Mouse (Mus musculus) c-Kit-positive CD71-positive TER-119-positive erythroid progenitor cells, embryonic 14.5 days (primary cell): Measurements from ENCODE around the gene Psmd2.
A peak's percentile ranks its signal among the peaks of the same experiment; 100 is the strongest.

Experiments
- DNase-seq: peaks from one replicate; pipeline ENCODE4 v3.0.0-alpha.2; 2013; ENCODE audit warnings: low spot score

The Psmd2 gene

DNA sequence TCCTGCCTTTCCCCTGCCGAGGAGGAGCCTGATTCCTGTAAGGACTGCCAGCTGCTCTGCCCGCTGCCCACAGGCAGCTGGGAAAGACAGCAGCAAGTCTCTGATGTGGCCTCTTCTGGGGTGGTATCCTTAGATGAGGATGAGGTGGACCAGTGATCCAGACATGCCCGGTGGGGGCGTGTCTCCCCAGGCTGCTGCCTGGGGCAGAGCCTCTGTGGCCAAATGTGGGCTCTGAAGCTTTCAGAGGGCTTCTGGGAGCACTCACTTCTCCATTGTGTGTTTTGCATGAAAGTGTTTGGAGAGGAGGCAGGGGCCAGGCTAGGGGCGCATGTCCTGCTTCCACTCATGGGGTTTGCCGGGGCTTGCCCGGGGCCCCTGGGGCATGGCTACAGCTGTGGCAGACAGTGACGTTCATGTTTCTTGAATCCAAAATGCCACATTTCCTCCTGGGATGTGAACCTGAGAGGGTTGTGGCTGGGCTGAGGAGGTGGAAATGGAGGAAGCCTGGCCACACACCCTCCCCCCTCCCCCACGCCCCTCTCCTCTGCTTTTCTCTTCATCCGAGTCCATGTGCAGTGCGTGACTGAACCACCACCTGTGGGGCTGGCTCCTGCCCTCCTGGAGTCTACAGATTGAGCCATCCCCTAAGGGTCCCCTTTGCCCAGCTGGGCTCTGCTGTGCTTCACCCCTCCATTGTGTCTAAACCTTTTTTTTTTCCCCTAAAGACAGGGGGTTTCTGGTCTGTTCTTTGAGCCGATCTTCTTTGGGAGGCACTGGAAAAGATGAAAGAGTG is 50.5 kb downstream of the Psmd2 start:
- DNase-seq, result no peak

DNA sequence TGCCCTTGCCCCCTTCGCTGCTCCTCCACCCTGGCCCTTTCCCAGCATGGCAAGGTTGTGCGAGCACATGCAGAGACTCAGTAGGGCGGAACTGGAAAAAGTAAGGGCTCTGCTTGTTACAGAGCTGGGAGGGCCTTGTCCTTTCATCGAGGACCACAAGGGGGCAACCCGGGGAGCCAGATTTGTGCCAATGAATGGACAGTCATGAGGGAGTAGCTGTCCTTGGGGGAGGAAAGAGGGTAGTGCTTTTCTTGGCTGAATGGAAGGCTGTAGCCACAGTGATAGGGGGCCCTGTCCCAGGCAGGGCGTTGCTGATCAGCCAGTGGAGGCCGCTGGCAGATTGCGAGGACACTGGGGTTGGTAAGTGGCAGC is 51.1 kb downstream of the Psmd2 start:
- peak; percentile 81 for DNase-seq

- no peak for DNase-seq
Measured at GRCm38 (mm10) chr16:20703071-20703470, 51.6 kb downstream of the Psmd2 start.

DNA sequence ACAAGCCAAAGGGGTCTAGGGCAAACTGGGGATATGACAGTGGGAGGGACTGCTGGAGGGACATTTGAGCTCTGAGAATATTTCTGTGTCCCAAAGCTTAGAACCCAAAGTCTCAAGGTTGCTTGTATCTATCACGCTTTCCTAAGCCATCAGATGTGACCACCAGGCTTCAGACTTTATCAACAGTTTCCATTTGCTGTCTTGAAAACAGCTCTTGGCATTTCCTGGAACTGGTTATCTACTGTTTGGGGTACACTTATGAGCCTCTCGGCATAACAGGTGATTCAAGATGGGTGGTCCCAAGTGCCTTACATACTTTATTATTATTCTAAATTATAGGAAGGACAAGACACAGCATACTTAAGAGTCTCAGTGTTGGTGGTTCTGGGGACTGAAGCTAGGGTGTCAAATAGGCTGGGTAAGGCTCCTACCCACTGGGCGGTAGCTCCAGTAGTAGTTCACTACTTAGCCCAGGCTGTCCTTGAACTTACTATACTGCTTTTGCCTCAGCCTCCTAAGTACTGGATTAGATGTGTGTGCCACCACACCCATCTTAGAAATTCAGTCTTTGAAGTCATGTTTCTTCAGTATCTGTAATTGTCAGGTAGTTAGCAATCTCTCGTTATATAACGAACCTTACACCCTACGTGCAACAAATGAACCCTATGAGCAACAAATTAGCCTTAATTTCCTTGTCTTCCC is 52.4 kb downstream of the Psmd2 start:
- peak; percentile 83 for DNase-seq

DNA sequence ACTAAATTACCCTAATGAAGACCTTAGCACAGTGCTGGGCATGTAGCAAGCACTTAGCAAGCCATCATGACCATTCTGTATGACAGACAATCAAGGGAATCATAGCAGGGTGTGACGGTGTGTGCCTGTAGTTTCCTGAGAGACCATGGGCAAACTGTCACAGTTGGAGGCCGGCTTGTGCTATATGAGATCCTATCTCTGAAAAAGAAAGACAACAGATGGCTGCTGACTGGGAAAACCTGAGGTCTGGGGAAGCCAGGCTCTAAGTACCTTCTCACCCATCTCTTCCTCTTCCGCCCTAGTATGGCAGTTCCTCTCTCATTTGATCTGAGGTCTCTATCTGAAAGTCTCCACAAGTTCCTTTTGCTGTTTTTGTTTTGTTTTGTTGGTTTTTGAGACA is 54.3 kb downstream of the Psmd2 start:
- no peak for DNase-seq

DNA sequence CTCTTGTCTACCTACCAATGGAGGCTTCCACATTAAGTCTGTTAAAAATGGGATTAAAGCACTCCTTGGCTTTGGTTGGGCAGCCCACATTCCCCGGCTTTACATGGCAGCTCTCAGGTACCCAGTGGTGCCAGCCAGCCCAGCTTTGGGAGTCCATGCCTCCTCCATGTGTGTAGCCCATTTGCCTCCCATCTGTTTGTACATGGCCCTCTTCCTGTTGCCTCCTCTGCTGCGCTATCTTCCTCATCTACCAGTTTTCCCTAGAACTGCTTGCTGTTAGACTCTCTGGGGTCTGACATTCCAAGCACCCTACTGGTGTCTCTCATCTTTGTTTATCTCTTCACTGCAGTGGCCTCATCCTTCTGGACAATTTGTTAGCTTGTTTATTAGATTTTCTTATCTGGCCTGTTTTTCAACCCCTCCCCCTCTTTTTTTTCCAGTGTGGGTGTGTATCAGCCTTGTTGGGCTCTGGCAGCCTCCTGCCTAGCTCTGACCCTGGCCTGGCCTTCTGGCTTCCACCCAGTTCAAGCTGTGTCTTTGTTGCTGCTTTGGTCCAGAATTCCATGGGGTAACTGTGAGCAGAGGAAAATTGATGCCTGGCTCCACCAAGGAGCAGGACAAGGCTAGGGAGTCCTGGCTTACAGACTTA is 55.1 kb downstream of the Psmd2 start:
- DNase-seq, result no peak

- DNase-seq, result no peak
Measured at GRCm38 (mm10) chr16:20708220-20708938, 56.9 kb downstream of the Psmd2 start.

DNA sequence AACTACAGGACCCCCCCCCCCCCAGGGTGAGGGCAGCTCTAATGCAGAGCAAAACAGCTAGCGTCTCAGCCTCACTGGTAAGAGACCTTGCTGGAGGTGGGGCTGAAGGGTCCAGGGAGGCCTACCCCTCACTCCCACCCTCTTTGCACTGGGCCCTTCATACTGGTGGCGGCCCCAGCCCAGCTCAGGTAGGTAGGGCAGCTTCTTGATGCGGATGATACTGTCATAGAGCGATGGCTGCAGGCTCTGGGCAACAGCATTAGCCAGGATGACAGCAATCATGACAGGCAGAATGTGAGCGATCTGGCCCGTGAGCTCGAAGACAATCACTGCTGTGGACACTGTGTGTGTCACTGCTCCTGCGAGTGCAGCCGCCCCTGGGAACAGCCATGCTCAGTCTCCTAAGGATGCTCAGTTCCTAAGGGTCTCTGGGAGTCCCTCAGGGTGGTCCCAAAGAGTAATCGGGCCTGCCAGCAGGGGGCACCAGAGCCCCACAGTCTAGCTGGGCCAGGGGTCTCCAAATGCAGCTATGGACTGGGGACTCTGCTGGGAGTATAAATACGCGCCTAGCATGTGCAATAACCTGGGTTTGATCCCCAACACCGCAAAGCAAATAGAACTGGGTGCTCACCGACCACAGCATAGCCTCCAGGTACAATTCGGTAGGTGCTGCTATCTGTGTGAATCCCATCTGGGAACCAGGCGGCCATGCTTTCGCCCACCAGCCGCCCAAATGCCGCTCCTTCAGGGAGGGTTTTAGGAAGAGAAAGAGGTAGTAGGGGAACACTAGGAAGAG is 57.7 kb downstream of the Psmd2 start:
- no peak for DNase-seq

DNA sequence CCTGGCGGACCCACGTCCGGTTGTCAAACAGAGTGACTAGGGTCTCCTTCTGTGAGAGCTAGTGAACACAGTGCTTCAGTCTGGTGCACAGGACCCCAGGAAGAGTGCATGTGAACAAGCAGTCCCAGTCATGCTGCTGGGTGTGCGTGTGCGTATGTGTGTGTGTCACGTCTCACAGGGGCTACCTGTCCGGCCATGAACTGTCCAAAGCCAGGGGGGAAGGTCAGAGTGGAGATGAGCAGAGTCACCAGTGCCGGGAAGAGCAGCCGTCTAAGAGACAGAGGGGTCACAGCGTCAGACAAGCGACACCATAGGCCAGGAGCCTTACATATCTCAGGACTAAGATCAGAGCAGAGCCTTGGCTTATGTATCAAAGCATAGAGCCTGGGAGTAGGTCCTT is 58.9 kb downstream of the Psmd2 start:
- DNase-seq, result no peak

DNA sequence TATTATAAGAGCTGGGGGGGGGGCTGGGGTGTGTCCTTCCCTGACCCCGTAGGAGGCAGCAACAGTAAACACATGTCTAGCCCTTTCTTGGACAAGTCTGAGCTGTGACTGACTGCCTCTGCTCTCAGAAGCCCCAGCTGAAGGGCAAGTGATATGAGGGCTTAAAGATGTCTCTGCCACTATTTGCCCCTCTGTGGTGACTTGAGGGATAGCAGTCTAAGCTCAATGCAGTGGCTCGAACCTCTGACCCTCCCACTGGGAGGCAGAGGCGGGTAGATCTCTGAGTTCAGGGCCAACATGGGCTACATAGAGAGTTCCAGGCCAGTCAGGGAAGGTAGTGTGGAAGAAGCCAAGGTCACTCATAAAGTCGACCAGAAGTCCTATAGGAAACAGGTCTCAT is 59.4 kb downstream of the Psmd2 start:
- no peak for DNase-seq

- DNase-seq, result no peak
Measured at GRCm38 (mm10) chr16:20712190-20712589, 60.7 kb downstream of the Psmd2 start.

DNA sequence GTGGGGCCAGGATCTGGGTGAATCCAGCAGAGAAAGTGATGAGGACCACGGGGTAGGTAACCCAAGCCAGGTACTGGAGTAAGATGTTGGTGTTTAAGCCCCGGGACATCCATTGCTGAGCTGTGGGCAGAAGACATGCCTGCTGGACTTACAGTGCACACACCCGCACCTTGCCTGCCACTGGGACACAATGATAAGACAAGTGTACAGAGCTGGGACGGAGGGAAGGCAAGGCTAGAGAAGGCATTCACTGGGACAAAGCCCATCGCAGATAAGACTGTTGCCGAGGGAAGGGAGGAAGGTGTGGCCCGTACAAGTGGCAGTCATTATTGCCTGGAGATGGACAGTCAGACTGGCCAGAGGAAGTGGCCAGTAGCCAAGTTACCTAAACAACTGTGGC is 61.4 kb downstream of the Psmd2 start:
- peak; percentile 68 for DNase-seq
